Mouse (Mus musculus): ENCODE data around the gene Plcl1. TPM values are rescaled to one million over a fixed set of nuclear protein-coding genes. Genes with fewer than 3 reads are reported as not detected.

Gene Plcl1
- polyA plus RNA-seq, 1 experiment: 0.21 TPM

GRCm38 (mm10) chr1:55525100-55525499 is 119.4 kb downstream of the Plcl1 start:
- no peaks in the 10 kb centered on the region for H3K27me3 ChIP-seq (ENCODE audit: control insufficient read depth, insufficient read depth, low read length)
- TF ChIP-seq POLR2A (IDR thresholded peaks at IDR 0.05; ENCODE audit: control insufficient read depth, low read depth, low read length) (no peak), CTCF (IDR thresholded peaks at IDR 0.05; ENCODE audit: control insufficient read depth, insufficient read depth, insufficient replicate concordance, low read depth, low read length) (no peak)
- no peak overlapping the region for H3K4me3 ChIP-seq (ENCODE audit: control insufficient read depth, low read depth, low read length)
- peaks cover 3% of the 10 kb centered on the region for H3K4me1 ChIP-seq (ENCODE audit: control insufficient read depth, insufficient read depth, low read length)
- H3K36me3 ChIP-seq (ENCODE audit: control insufficient read depth, insufficient read depth, low read length): no peaks in the 10 kb centered on the region
- H3K27ac ChIP-seq (ENCODE audit: control insufficient read depth, insufficient read depth, low read depth, low read length): no peak overlapping the region

- no peaks in the 10 kb centered on the region for H3K36me3 ChIP-seq (ENCODE audit: control insufficient read depth, insufficient read depth, low read length)
- peaks cover 3% of the 10 kb centered on the region for H3K4me1 ChIP-seq (ENCODE audit: control insufficient read depth, insufficient read depth, low read length)
- H3K27ac ChIP-seq (ENCODE audit: control insufficient read depth, insufficient read depth, low read depth, low read length): no peak overlapping the region
- no peaks in the 10 kb centered on the region for H3K27me3 ChIP-seq (ENCODE audit: control insufficient read depth, insufficient read depth, low read length)
- H3K4me3 ChIP-seq (ENCODE audit: control insufficient read depth, low read depth, low read length): no peak overlapping the region
- TF ChIP-seq CTCF (IDR thresholded peaks at IDR 0.05; ENCODE audit: control insufficient read depth, insufficient read depth, insufficient replicate concordance, low read depth, low read length): no peak
- no peak for TF ChIP-seq POLR2A (IDR thresholded peaks at IDR 0.05; ENCODE audit: control insufficient read depth, low read depth, low read length)
Observed at GRCm38 (mm10) chr1:55525748-55526147, 120.0 kb downstream of the Plcl1 start.

- TF ChIP-seq CTCF (IDR thresholded peaks at IDR 0.05; ENCODE audit: control insufficient read depth, insufficient read depth, insufficient replicate concordance, low read depth, low read length): no peak
- no peak for TF ChIP-seq POLR2A (IDR thresholded peaks at IDR 0.05; ENCODE audit: control insufficient read depth, low read depth, low read length)
- Histone ChIP-seq H3K4me1 (ENCODE audit: control insufficient read depth, insufficient read depth, low read length) (peaks cover 3% of the 10 kb centered on the region), H3K27ac (ENCODE audit: control insufficient read depth, insufficient read depth, low read depth, low read length) (no peak overlapping the region), H3K4me3 (ENCODE audit: control insufficient read depth, low read depth, low read length) (no peak overlapping the region), H3K36me3 (ENCODE audit: control insufficient read depth, insufficient read depth, low read length) (no peaks in the 10 kb centered on the region), H3K27me3 (ENCODE audit: control insufficient read depth, insufficient read depth, low read length) (no peaks in the 10 kb centered on the region)
Observed at GRCm38 (mm10) chr1:55528547-55529304, 123.0 kb downstream of the Plcl1 start.

DNA sequence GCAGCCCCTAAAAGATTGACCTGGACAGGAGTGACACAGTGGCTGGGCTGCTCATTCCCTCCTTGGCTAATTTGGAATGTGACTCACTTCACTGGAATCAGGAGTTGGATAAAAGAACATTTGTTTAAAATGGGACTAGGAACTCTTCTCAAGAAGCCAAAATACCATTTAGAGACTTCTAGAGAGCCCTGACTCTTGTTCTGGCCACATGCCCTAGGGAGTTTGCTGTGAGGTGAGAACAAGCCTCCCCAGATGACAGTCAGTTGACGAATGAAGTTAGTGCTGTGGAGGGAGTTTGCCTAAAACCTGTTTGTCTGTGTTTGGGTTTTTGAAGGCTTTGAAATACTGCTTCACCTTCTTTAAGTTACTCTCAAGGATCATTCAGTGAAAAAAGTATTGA is 128.1 kb downstream of the Plcl1 start:
- H3K4me1 ChIP-seq (ENCODE audit: control insufficient read depth, insufficient read depth, low read length): peaks cover under 1% of the 10 kb centered on the region
- H3K36me3 ChIP-seq (ENCODE audit: control insufficient read depth, insufficient read depth, low read length): no peaks in the 10 kb centered on the region
- no peaks in the 10 kb centered on the region for H3K27me3 ChIP-seq (ENCODE audit: control insufficient read depth, insufficient read depth, low read length)
- no peak overlapping the region for H3K27ac ChIP-seq (ENCODE audit: control insufficient read depth, insufficient read depth, low read depth, low read length)
- TF ChIP-seq CTCF (IDR thresholded peaks at IDR 0.05; ENCODE audit: control insufficient read depth, insufficient read depth, insufficient replicate concordance, low read depth, low read length): no peak
- no peak for TF ChIP-seq POLR2A (IDR thresholded peaks at IDR 0.05; ENCODE audit: control insufficient read depth, low read depth, low read length)
- no peak overlapping the region for H3K4me3 ChIP-seq (ENCODE audit: control insufficient read depth, low read depth, low read length)

- Histone ChIP-seq H3K27me3 (ENCODE audit: control insufficient read depth, insufficient read depth, low read length) (no peaks in the 10 kb centered on the region), H3K36me3 (ENCODE audit: control insufficient read depth, insufficient read depth, low read length) (no peaks in the 10 kb centered on the region), H3K4me1 (ENCODE audit: control insufficient read depth, insufficient read depth, low read length) (no peaks in the 10 kb centered on the region), H3K4me3 (ENCODE audit: control insufficient read depth, low read depth, low read length) (no peak overlapping the region), H3K27ac (ENCODE audit: control insufficient read depth, insufficient read depth, low read depth, low read length) (no peak overlapping the region)
- TF ChIP-seq CTCF (IDR thresholded peaks at IDR 0.05; ENCODE audit: control insufficient read depth, insufficient read depth, insufficient replicate concordance, low read depth, low read length) (no peak), POLR2A (IDR thresholded peaks at IDR 0.05; ENCODE audit: control insufficient read depth, low read depth, low read length) (no peak)
Observed at GRCm38 (mm10) chr1:55554405-55554804, 148.7 kb downstream of the Plcl1 start.

DNA sequence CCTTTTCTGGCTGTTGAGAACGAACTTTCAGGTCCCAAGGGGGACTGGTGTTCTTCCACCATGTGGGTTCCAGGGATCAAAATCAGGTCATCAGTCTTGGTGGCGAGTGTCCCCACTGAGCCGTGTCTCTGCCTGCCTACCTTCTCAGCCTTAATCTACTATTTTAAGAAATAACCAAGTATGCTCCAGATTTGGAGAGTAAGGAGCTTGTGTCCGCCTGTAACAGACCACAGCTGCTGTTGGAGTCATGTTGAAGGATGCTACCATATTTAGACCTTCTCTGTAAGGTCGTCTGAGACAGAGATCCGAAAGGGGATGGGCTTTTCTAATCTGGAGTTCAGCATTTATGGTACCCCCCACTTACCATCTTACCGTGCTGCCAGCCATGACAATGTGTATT is 152.2 kb downstream of the Plcl1 start:
- Histone ChIP-seq H3K27ac (ENCODE audit: control insufficient read depth, insufficient read depth, low read depth, low read length) (no peak overlapping the region), H3K4me3 (ENCODE audit: control insufficient read depth, low read depth, low read length) (no peak overlapping the region), H3K36me3 (ENCODE audit: control insufficient read depth, insufficient read depth, low read length) (no peaks in the 10 kb centered on the region), H3K27me3 (ENCODE audit: control insufficient read depth, insufficient read depth, low read length) (no peaks in the 10 kb centered on the region), H3K4me1 (ENCODE audit: control insufficient read depth, insufficient read depth, low read length) (no peaks in the 10 kb centered on the region)
- no peak for TF ChIP-seq CTCF (IDR thresholded peaks at IDR 0.05; ENCODE audit: control insufficient read depth, insufficient read depth, insufficient replicate concordance, low read depth, low read length)
- no peak for TF ChIP-seq POLR2A (IDR thresholded peaks at IDR 0.05; ENCODE audit: control insufficient read depth, low read depth, low read length)

- no peaks in the 10 kb centered on the region for H3K27me3 ChIP-seq (ENCODE audit: control insufficient read depth, insufficient read depth, low read length)
Observed at GRCm38 (mm10) chr1:55558409-55558808, 152.7 kb downstream of the Plcl1 start.

More at GRCm38 (mm10) chr1:55558409-55558808, 152.7 kb downstream of the Plcl1 start:
- H3K4me1 ChIP-seq (ENCODE audit: control insufficient read depth, insufficient read depth, low read length): no peaks in the 10 kb centered on the region
- no peaks in the 10 kb centered on the region for H3K36me3 ChIP-seq (ENCODE audit: control insufficient read depth, insufficient read depth, low read length)
- no peak overlapping the region for H3K27ac ChIP-seq (ENCODE audit: control insufficient read depth, insufficient read depth, low read depth, low read length)
- H3K4me3 ChIP-seq (ENCODE audit: control insufficient read depth, low read depth, low read length): no peak overlapping the region
- TF ChIP-seq CTCF (IDR thresholded peaks at IDR 0.05; ENCODE audit: control insufficient read depth, insufficient read depth, insufficient replicate concordance, low read depth, low read length): no peak

All from testis, adult 2 months (tissue).